Mouse (Mus musculus) layer of hippocampus, adult 2 months (tissue): ENCODE data around the gene Gm10750. TPM values are rescaled to one million over a fixed set of nuclear protein-coding genes. Genes with fewer than 3 reads are reported as not detected.
"Not testable (repeated sequence)": the region's sequence is repeated elsewhere in the genome, so short reads cannot be mapped to it uniquely, and the experiment has no call there.

Experiments
- DNase-seq, 2 experiments: peaks; one replicate each; pipeline ENCODE4 v3.0.0; 2022; ENCODE audit warnings: low spot score in 2 of 2
- H3K27ac ChIP-seq: fragments of 200-600 bp; 2 replicates; pipeline ENCODE4 v1.8.1; 2022
- H3K4me3 ChIP-seq: fragments of 200-600 bp; 2 replicates; pipeline ENCODE4 v1.8.1; 2022; ENCODE audit warnings: mild to moderate bottlenecking
- CTCF ChIP-seq: fragments of 200-600 bp; conservative IDR thresholded peaks from 2 replicates; pipeline ENCODE4 v1.8.1; 2022; ENCODE audit warnings: antibody characterized with exemption, mild to moderate bottlenecking, moderate library complexity
- long read RNA-seq, 2 experiments: library from polyadenylated mRNA; stranded (forward); transcript quantifications; one replicate each; pipeline ENCODE4 v2.0.0; 2021; ENCODE audit warnings: borderline mapping rate in 2 of 2
- total RNA-seq, 2 experiments: library from RNA; stranded (reverse); gene quantifications; 2 replicates each; pipeline ENCODE4 v1.2.3; 2021

The Gm10750 gene
- not detected for total RNA-seq
- long read RNA-seq, experiment 1, result 0 reads
- long read RNA-seq, experiment 2, result 0 reads

GRCm38 (mm10) chr2:149017137-149017536 is at the start of gene Gm10750:
Gene Gm10750, minus strand, starts transcription at chr2:149017237.
- not testable (repeated sequence) for DNase-seq, H3K27ac ChIP-seq, H3K4me3 ChIP-seq

GRCm38 (mm10) chr2:149004826-149005225 is 12.2 kb downstream of the Gm10750 start:
- no peak for TF ChIP-seq CTCF
- Histone ChIP-seq H3K4me3 (no peak overlapping the region), H3K27ac (no peak overlapping the region)
- no peak for DNase-seq

- no peak within 1 kb of the TSS for H3K27ac ChIP-seq
- no peak for DNase-seq
- no peak within 1 kb of the TSS for H3K4me3 ChIP-seq
- TF ChIP-seq CTCF, result no peak
Observed at GRCm38 (mm10) chr2:149003151-149003550, 13.9 kb downstream of the Gm10750 start, which contains the start of gene Gm1330. Gene Gm1330, minus strand, starts transcription at chr2:149003251.

- Histone ChIP-seq H3K4me3 (no peak overlapping the region), H3K27ac (no peak overlapping the region)
- TF ChIP-seq CTCF, result no peak
- no peak for DNase-seq
Observed at GRCm38 (mm10) chr2:148995133-148995532, 21.9 kb downstream of the Gm10750 start.

Other genes starting within 250 kb of the Gm10750 start
- gene Cst11, start 245.7 kb downstream of the Gm10750 start, total RNA-seq, result not detected
- gene 8030411F24Rik, start 235.2 kb downstream of the Gm10750 start, total RNA-seq, result not detected
- 1 to 10 TPM; 3.3 to 4.4 TPM for gene Cst12, start 227.9 kb downstream of the Gm10750 start, total RNA-seq
- not detected for gene Cst8, start 218.5 kb downstream of the Gm10750 start, total RNA-seq
- not detected for gene Cst13, start 197.2 kb downstream of the Gm10750 start, total RNA-seq
- not detected for gene Cst9, start 182.1 kb downstream of the Gm10750 start, total RNA-seq
- gene 9230104L09Rik, start 152.2 kb downstream of the Gm10750 start, total RNA-seq, result not detected
- 1,000 to 10,000 TPM; 2,176 to 2,304 TPM for gene Cst3, start 141.5 kb downstream of the Gm10750 start, total RNA-seq
- gene Gm1330, start 14.0 kb downstream of the Gm10750 start, total RNA-seq, result not detected